Mouse (Mus musculus) limb, embryonic 13.5 days (tissue): ENCODE data around the gene Gpd2. TPM values are rescaled to one million over a fixed set of nuclear protein-coding genes. Genes with fewer than 3 reads are reported as not detected.
A peak's percentile ranks its signal among the peaks of the same experiment; 100 is the strongest.

Experiments used
- ATAC-seq: fragments of 200-750 bp; cut with Nextera tagmentation; 2 replicates; pipeline ENCODE4 v1.8.0; 2017; ENCODE audit warnings: low read depth, moderate number of reproducible peaks, moderate TSS enrichment; ENCODE audit not compliant: low FRiP score
- H3K27ac ChIP-seq: fragments of 300-500 bp; sonication (generic); 2 replicates; pipeline ENCODE4 v1.5.1; 2015; ENCODE audit warnings: inconsistent platforms, mild to moderate bottlenecking, moderate library complexity
- H3K27me3 ChIP-seq: fragments of 300-500 bp; sonication (generic); 2 replicates; pipeline ENCODE4 v1.6.1; 2015; ENCODE audit warnings: mild to moderate bottlenecking, inconsistent platforms
- H3K36me3 ChIP-seq: fragments of 300-500 bp; sonication (generic); 2 replicates; pipeline ENCODE4 v1.6.1; 2015; ENCODE audit warnings: inconsistent platforms, mild to moderate bottlenecking, moderate library complexity
- H3K4me1 ChIP-seq: fragments of 300-500 bp; sonication (generic); 2 replicates; pipeline ENCODE4 v1.6.1; 2015; ENCODE audit warnings: inconsistent platforms
- H3K4me2 ChIP-seq: fragments of 300-500 bp; sonication (generic); replicated peaks from 2 replicates; pipeline ENCODE4 v1.6.1; 2015; ENCODE audit warnings: inconsistent platforms, mild to moderate bottlenecking, moderate library complexity
- H3K4me3 ChIP-seq: fragments of 300-500 bp; sonication (generic); 2 replicates; pipeline ENCODE4 v1.5.1; 2015; ENCODE audit warnings: moderate library complexity, mild to moderate bottlenecking, inconsistent platforms
- H3K9ac ChIP-seq: fragments of 300-500 bp; sonication (generic); 2 replicates; pipeline ENCODE4 v1.6.1; 2015; ENCODE audit warnings: mild to moderate bottlenecking, inconsistent platforms
- H3K9me3 ChIP-seq: fragments of 300-500 bp; sonication (generic); 2 replicates; pipeline ENCODE4 v1.6.1; 2016; ENCODE audit warnings: inconsistent platforms
- WGBS: fragments of 180-500 bp; shearing (Covaris S2); methylation state at CpG from one replicate; pipeline ENCODE4 v1.1.7; 2015; 5-methylcytosine and 5-hydroxymethylcytosine counted together
- polyA plus RNA-seq: library from polyadenylated mRNA; unstranded; fragments of >200 nt; fragmentation: Nextera tagmentation; extraction: Ambion mirVana; gene quantifications from 2 replicates; pipeline ENCODE4 v1.2.1, GENCODE M21; 2015

Gpd2 gene
- polyA plus RNA-seq, 1 experiment from 2014 or later: 14.3 TPM

DNA sequence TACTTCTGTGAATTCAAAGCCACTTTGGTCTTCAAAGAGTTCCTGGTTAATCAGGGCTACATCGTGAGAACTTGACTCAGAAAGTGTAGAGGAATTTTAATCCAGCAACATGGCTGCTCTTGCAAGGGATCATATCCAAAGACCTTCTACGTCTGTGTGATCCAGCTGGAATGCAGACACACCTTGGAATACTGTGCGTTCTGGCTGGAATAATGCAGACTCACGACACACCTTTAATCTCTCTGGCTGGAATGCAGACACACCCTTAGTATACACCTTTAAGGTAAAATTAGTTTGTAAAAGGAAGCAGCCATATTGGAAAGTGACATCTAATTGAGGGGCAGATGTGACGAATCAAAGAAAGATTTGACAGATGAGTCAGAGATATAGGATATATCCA, 6.0 kb upstream of the Gpd2 start:
- Histone ChIP-seq H3K4me3 (no peak overlapping the region), H3K36me3 (no peaks in the 10 kb centered on the region), H3K4me1 (peaks cover 5% of the 10 kb centered on the region), H3K27me3 (no peaks in the 10 kb centered on the region), H3K4me2 (no peak overlapping the region), H3K9me3 (no peaks in the 10 kb centered on the region), H3K9ac (no peak overlapping the region), H3K27ac (no peak overlapping the region)
- WGBS: 75% methylated on average over 5 of the region's 5 CpGs
- ATAC-seq: no peak

DNA sequence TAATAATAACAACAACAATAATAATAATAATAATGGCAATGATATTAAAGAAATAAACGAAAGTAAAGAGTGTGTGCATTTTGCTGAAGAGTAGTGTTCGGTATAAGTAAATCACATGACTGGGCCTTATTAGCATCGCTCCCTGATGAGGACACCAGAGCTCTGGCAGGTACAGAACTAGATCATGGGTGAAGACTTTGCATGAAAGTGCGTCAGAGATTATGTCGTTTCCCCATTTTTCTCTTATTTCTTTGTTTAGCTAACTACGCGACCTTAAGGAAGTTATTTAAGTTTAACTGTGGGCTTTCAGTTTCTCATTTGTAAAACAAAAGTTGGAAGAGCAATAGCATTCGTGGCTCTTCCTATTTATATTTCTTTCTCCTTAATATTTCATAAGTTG, 5.1 kb upstream of the Gpd2 start:
- no peak for ATAC-seq
- Histone ChIP-seq H3K4me3 (no peak overlapping the region), H3K9ac (no peak overlapping the region), H3K9me3 (no peaks in the 10 kb centered on the region), H3K4me2 (no peak overlapping the region), H3K36me3 (no peaks in the 10 kb centered on the region), H3K4me1 (peaks cover 11% of the 10 kb centered on the region), H3K27ac (no peak overlapping the region), H3K27me3 (no peaks in the 10 kb centered on the region)
- 90% methylated on average over 8 of the region's 8 CpGs for WGBS

DNA sequence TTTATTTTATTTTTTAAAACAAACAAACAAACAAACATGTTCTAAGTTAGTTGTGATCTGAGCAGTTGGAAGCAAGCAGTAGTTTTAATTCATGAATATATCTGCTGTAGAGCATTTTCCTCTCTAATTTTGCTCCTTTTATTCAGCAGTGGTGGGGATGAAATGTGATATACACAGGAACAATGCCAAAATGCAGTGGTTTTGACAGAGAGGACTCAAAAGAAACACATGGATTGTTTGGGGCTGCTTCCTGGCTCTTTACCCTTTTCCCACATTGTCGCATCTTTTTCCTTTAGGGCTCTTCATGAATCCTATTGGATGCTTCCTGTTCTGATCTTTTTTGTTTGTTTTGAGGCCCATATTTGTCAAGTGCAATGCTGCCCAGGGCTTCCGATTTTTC, 1.2 kb upstream of the Gpd2 start:
- no peaks in the 10 kb centered on the region for H3K27me3 ChIP-seq
- H3K36me3 ChIP-seq: no peaks in the 10 kb centered on the region
- no peak for ATAC-seq
- H3K4me3 ChIP-seq: no peak overlapping the region
- 85% methylated on average over 2 of the region's 2 CpGs for WGBS
- no peak overlapping the region for H3K4me2 ChIP-seq
- no peak overlapping the region for H3K9ac ChIP-seq
- H3K9me3 ChIP-seq: no peaks in the 10 kb centered on the region
- peaks cover 18% of the 10 kb centered on the region for H3K4me1 ChIP-seq
- H3K27ac ChIP-seq: no peak overlapping the region

DNA sequence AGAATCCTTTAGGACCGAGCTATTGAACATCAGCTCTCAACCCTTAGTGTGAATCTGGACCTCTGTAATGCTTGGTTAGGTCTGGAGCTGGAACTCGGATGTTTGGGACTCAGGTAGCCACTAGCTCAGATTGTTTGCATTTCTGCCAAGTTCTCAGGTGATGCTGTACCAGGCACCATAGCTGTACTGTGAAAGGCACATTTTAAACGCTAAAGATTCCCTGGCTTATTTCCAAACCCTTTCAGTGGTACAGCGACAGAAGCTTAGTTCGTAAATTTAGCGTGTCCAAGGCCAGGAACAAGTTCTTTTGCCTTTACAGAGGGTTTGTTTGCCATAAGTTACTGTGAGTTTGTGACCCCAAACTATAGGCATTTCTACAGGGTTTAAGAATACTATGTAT, 409 bp upstream of the Gpd2 start:
- Histone ChIP-seq H3K9ac (no peak overlapping the region; the same call in 1 of the 2 replicates), H3K36me3 (no peaks in the 10 kb centered on the region), H3K27me3 (no peaks in the 10 kb centered on the region), H3K4me2 (peak overlapping the region; percentile 92), H3K4me1 (peaks cover 18% of the 10 kb centered on the region), H3K27ac (no peak overlapping the region), H3K9me3 (no peaks in the 10 kb centered on the region), H3K4me3 (peak overlapping the region; percentile 74; the same call in 1 of the 2 replicates)
- ATAC-seq: no peak
- 35% methylated on average over 6 of the region's 6 CpGs for WGBS

DNA sequence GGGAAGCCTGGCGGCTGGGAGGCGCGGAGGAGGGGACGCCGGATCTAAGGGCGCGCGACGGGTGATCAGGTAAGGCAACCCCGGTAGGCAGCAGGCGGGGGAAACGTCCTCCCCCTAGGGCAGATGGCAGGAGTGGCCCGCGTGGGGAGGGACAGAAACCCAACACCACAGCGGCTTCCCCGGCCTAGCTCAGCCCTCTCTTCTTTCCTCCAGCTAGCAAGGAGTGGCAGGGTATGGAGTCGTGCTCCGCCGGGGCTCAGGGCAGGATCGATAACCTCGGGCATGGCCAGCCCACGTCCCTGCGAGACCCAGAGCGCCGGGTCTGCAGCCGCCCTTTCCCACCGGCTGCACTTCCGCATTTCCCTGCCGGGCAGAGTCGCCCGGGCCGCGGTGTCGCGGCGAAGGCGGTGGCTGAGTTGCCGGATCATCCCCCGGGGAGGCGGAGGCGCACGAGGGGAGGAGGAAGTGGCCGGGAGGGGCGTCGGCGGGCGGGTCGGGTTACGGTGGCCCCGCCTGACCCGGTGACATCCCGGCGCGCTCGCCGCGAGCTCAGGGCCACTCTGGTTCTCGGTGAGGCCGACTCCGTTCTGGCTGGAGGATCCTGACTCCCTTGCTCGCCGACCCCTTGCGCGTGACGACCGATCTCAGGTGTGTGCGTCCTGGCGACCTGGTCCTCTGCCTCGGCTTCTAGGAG, 632 bp downstream of the Gpd2 start:
- ATAC-seq: peak; percentile 78
- H3K27ac ChIP-seq: peak overlapping the region; percentile 44
- no peaks in the 10 kb centered on the region for H3K9me3 ChIP-seq
- peak overlapping the region; percentile 81 for H3K9ac ChIP-seq
- WGBS: under 1% methylated on average over 63 of the region's 69 CpGs
- H3K4me2 ChIP-seq: peak overlapping the region; percentile 92
- H3K36me3 ChIP-seq: no peaks in the 10 kb centered on the region
- peaks cover 18% of the 10 kb centered on the region for H3K4me1 ChIP-seq
- peak overlapping the region; percentile 74 for H3K4me3 ChIP-seq
- H3K27me3 ChIP-seq: no peaks in the 10 kb centered on the region

DNA sequence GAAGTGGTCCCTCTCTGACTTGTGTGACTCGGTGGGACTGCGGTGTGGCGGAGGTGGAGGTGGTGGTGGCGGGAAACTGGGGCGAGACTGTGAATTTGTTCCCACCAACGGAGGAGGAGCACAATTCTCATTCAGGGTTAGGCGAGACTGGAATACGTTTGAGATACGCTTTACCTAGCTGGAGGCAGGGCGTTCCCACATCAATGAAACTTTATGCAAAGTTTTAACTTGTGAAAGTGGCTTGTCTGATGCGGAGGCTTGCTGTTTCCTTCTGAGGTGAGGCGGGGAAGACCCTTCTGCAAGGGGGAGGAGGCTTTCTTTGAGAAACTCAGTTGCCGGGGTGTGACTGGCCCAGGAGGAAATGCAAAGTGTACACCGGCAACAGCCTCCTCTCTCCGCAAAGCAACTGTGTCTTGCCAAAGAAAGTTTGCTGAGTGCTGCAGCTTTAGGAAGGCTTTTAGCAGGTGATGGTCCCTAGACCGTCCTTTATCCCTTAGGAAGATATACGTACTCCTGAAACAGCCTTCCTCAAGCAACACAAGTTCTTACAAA, 1.3 kb downstream of the Gpd2 start:
- peak overlapping the region; percentile 92 for H3K4me2 ChIP-seq
- no peaks in the 10 kb centered on the region for H3K9me3 ChIP-seq
- ATAC-seq: peak; percentile 21; the same call in 1 of the 2 replicates
- peaks cover 18% of the 10 kb centered on the region for H3K4me1 ChIP-seq
- no peaks in the 10 kb centered on the region for H3K36me3 ChIP-seq
- WGBS: 3% methylated on average over 17 of the region's 17 CpGs
- H3K9ac ChIP-seq: peak overlapping the region; percentile 81
- peak overlapping the region; percentile 74 for H3K4me3 ChIP-seq
- H3K27me3 ChIP-seq: no peaks in the 10 kb centered on the region
- H3K27ac ChIP-seq: no peak overlapping the region

DNA sequence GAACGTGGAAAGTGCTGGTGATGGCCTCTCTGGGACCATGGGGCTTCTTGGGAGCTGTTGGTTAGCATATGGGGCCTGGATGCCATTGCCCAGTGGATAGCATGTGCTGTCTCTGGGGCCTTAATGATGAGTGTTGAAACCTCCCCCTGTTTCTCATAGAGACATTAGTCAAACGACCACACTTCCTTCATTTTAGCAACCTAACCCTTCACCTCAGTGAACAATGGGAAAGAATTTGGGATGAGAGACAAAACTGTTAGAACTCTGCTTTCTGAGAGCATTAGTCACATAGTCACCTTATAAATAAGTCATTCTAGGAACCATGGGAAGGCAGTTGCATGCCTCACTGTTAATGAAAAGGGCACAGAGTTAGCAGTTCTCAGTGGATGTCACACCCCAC, 1.9 kb downstream of the Gpd2 start:
- WGBS: 16% methylated on average over 2 of the region's 2 CpGs
- H3K4me1 ChIP-seq: peaks cover 18% of the 10 kb centered on the region
- H3K9ac ChIP-seq: no peak overlapping the region
- ATAC-seq: no peak
- no peaks in the 10 kb centered on the region for H3K27me3 ChIP-seq
- H3K36me3 ChIP-seq: no peaks in the 10 kb centered on the region
- no peaks in the 10 kb centered on the region for H3K9me3 ChIP-seq
- H3K4me2 ChIP-seq: peak overlapping the region; percentile 92; the same call in 1 of the 2 replicates
- no peak overlapping the region for H3K27ac ChIP-seq
- H3K4me3 ChIP-seq: no peak overlapping the region

DNA sequence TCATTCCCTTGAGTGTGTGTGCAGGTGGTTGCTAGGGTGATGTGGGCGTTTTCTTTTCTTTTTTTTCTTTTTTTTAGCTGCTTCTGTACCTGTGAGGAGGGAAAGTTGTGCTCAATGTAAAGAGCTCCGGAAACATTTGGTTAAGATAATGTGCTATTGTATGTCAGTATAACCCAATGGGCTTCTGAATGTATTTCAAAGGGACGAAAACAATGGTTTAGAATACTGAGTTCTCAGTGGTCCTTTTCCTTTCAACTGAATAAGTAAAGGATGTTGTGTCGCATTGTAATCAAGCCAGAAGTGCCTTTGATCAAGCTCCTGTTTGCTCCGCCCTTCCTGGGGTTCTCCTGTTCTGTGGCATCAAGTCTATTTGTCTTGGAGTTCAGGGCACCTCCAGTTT, 6.6 kb downstream of the Gpd2 start:
- no peaks in the 10 kb centered on the region for H3K36me3 ChIP-seq
- no peaks in the 10 kb centered on the region for H3K9me3 ChIP-seq
- H3K9ac ChIP-seq: no peak overlapping the region
- no peak overlapping the region for H3K4me2 ChIP-seq
- no peaks in the 10 kb centered on the region for H3K27me3 ChIP-seq
- no peak overlapping the region for H3K4me3 ChIP-seq
- ATAC-seq: no peak
- H3K4me1 ChIP-seq: peaks cover 4% of the 10 kb centered on the region
- no peak overlapping the region for H3K27ac ChIP-seq
- 76% methylated on average over 5 of the region's 5 CpGs for WGBS

DNA sequence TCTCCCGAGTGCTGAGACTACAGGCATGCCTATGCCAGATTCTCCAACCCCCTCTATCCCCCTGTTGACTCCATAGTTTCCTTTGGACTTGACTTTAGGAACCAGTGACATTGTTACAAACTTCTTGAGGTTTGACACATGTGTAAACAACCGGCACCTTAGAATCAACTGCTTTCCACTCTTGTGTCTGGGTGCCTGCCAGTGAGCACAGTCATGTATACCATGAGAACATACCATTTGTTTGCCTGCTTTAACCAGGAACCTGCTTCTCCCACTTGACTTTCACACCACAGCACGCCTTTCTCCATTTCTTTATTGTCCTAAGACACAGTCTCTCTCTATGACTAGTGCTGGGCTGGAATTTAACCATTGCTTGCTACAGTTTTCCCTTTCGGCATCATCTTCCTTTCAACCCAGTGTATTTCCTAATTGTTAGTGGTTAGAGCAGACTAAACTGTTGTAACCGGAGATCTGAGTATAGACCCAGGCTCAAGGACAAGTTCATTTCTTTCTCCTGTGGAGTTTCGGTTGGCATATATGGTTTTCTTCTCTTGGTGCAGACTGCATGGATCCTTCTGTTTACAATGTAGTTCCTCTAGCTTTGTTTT, 8.4 kb downstream of the Gpd2 start:
- H3K9me3 ChIP-seq: no peaks in the 10 kb centered on the region
- no peak overlapping the region for H3K4me2 ChIP-seq
- no peak overlapping the region for H3K27ac ChIP-seq
- WGBS: 86% methylated on average over 6 of the region's 6 CpGs
- no peak overlapping the region for H3K9ac ChIP-seq
- ATAC-seq: no peak
- no peaks in the 10 kb centered on the region for H3K4me1 ChIP-seq
- H3K4me3 ChIP-seq: no peak overlapping the region
- no peaks in the 10 kb centered on the region for H3K27me3 ChIP-seq
- H3K36me3 ChIP-seq: no peaks in the 10 kb centered on the region

DNA sequence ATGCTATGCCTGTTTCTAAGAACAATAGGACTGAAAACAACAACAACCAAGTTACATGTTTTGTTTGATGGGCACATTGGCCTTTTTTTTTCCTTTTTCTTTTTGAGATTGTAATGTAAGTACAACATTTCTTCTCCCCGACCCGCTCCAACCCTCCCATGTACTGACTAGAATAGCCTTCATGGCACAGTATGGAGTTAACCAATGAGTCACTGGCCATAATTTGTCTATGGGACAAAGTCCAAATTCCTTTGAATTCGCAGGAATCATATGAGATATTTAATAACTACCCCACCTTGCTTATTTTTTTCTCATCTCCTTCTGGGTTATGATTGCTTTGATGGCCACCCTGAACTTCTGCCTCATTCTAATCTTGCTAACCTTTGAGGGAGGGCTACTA, 12.7 kb downstream of the Gpd2 start:
- Histone ChIP-seq H3K27ac (no peak overlapping the region), H3K4me1 (no peaks in the 10 kb centered on the region), H3K27me3 (no peaks in the 10 kb centered on the region), H3K36me3 (no peaks in the 10 kb centered on the region), H3K4me3 (no peak overlapping the region), H3K9me3 (no peaks in the 10 kb centered on the region), H3K4me2 (no peak overlapping the region), H3K9ac (no peak overlapping the region)
- no peak for ATAC-seq
- 87% methylated on average over 3 of the region's 3 CpGs for WGBS

DNA sequence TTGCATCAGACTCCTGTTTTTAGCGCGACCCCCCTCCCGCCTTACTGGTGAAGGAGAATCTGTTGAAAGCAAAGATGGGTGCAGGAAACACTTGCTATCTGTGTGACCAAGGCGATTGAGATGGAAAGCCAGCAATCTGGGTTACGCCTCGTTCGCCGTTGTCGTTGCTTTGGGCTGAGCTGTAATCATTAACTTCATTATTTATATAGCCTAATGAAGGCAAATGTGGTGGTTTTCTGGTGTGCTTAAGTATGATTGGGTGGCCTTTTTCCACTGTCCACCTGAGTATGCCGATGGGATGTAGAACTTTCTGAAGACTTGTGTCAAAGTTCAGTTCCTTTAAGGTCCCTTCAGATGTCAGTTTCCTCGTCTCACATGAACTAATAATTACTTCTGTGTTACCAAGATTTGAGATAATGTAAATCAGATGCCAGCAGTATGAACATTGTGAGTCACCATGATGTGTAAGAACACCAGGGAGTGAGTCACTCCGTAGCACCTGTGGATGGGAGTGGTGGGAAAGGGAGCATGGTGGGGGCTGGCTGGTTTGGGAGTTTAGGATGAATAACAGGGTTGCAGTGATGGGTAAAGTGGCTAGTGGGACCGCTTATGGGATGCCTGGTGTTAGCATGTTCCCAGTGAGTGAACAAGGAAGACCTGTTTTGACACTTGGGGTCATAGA, 14.3 kb downstream of the Gpd2 start:
- no peaks in the 10 kb centered on the region for H3K4me1 ChIP-seq
- no peak overlapping the region for H3K9ac ChIP-seq
- H3K9me3 ChIP-seq: no peaks in the 10 kb centered on the region
- whole genome bisulfite sequencing: 87% methylated on average over 13 of the region's 13 CpGs
- H3K4me2 ChIP-seq: no peak overlapping the region
- no peaks in the 10 kb centered on the region for H3K27me3 ChIP-seq
- no peak overlapping the region for H3K27ac ChIP-seq
- H3K4me3 ChIP-seq: no peak overlapping the region
- no peaks in the 10 kb centered on the region for H3K36me3 ChIP-seq
- ATAC-seq: no peak

DNA sequence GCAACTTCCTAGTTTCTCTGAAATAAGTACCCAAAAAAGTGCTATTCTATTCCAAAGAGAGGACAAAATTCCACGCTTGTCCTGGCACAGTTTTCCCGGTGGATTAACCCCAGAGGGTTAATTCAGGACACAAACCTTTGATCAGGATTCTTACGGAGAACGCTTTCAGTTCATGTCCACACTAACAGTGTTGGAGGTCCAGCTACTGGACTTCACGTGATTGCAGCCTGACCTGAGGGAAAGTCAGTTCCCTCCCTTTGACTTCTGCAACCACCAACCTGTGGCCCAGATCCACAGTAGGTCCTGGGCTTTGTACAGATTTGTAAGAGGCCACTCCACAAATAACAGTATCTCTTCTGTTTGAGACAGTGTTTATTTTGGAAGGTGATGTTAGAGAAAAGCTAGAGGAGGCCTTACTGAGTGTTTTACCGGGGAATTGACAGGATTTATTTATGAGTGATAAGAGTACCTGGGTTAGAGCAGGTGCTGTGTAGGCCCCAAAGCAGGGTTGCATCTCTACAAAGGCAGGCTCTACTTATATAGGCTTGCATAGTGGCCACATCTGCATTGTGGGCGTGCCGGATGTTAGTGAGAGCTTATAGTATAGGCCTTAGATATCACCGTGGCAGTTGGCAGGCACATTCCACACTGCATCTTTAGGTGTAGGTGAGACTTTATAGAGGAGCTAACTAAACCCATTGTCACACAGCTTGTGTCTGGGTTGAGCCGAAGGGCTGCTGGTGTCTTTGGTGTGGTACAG, 15.3 kb downstream of the Gpd2 start:
- no peak overlapping the region for H3K4me2 ChIP-seq
- WGBS: 85% methylated on average over 10 of the region's 10 CpGs
- no peaks in the 10 kb centered on the region for H3K4me1 ChIP-seq
- no peaks in the 10 kb centered on the region for H3K9me3 ChIP-seq
- H3K27me3 ChIP-seq: no peaks in the 10 kb centered on the region
- H3K9ac ChIP-seq: no peak overlapping the region
- H3K4me3 ChIP-seq: no peak overlapping the region
- H3K36me3 ChIP-seq: no peaks in the 10 kb centered on the region
- no peak for ATAC-seq
- no peak overlapping the region for H3K27ac ChIP-seq
